Mouse (Mus musculus) adrenal gland, adult 18-20 months (tissue): ENCODE measurements around the gene Gm7168. TPM values are rescaled to one million over a fixed set of nuclear protein-coding genes. Genes with fewer than 3 reads are reported as not detected.
"Not testable (repeated sequence)": the region's sequence is repeated elsewhere in the genome, so short reads cannot be mapped to it uniquely, and the experiment has no call there.

Experiments
- DNase-seq, 2 experiments: peaks; one replicate each; pipeline ENCODE4 v3.0.0; 2021 to 2022; ENCODE audit warnings: low spot score in 2 of 2
- total RNA-seq, 2 experiments: library from RNA; stranded (reverse); gene quantifications; 1 replicate in 1 of 2; 2 replicates in 1 of 2; pipeline ENCODE4 v1.2.3; 2021

Gm7168 gene
- total RNA-seq, 2 experiments from 2014 or later: not detected

DNA sequence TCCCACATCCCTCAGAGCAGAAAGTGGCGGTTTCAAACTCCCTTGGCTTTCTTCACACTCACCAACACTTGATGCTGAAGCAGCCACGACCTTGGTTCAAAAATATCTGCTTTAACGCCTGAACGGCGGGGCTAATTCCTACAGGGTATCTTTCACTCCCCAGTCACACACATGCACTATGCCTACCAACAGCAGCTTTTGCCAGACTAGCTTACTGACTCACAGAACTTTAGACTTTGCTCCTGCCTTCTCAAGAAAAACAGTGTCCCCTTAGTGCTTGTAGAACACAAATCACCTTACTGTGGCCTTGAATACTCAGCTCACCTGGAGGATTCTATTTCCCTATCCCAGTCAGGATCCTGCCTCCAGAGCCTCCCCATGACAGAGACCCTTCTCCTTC is 22.6 kb downstream of the Gm7168 start:
- DNase-seq: not testable (repeated sequence)

- DNase-seq: no peak
Measured at GRCm38 (mm10) chr17:13987690-13988089, 39.5 kb downstream of the Gm7168 start.

DNA sequence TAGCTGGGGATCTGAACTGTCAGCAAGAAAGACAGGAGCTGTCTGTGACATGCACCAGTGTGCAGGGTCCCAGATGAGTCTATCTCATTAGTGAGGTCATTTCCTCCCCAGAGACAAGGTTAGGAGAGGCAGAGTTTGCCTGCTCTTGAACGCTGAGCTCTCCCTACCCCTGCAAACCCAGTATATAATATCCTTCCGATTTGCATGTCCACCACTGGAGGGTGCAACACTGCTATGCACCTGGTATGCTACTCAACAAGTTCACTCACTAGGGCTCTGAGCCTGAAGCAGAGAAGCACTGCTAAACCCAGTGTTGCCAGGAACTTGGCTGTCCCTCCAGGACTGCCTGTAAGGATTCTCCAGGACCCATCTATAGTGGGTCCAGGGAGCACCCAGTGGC is 45.3 kb downstream of the Gm7168 start:
- DNase-seq: not testable (repeated sequence)

Other genes with a start within 250 kb of the Gm7168 start
- 10 to 100 TPM; 62.4 to 68.4 TPM for gene Afdn, start 187.8 kb upstream of the Gm7168 start, total RNA-seq
- gene Tcte2, start 186.5 kb upstream of the Gm7168 start, total RNA-seq: 1 to 10 TPM; 4.5 to 6.0 TPM
- not detected for gene Gm7356, start 55.3 kb downstream of the Gm7168 start, total RNA-seq
- not detected for gene Gm7358, start 111.2 kb downstream of the Gm7168 start, total RNA-seq